Mouse (Mus musculus) megakaryocyte, embryonic 14.5 days (primary cell): ENCODE measurements at regions not wholly inside any gene's neighbourhood (a gene's known extent, or its start where the extent isn't known, plus 50 kb on each side); places are given as distances from the start of the nearest gene placed in this dataset.

Source experiments
- FLI1 ChIP-seq: IDR thresholded peaks from 2 replicates; pipeline ENCODE4 v1.6.1; 2012; ENCODE audit warnings: low read length, inconsistent platforms, mixed read lengths
- GATA1 ChIP-seq: IDR thresholded peaks from 3 replicates; pipeline ENCODE4 v1.6.1; 2012; ENCODE audit warnings: mixed read lengths, low read length, inconsistent platforms, borderline replicate concordance

DNA sequence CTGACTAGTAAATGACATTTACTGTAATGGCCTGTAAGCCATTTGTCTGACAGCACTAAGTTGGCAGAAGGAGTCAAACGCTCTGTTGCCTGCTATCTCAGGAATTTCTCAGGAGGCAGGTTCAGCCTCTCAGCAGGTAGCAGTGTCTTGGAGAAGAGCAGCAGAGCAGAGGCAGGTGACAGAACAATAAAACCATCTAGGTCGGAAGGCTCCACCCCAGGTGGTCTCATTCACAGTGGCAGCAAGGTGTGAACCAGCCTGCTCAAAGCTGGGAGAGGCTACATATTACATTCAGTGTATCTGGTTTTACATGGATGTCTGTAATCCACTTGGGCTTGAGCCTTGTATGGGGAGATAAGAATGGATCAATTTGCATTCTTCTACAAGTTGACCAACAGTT lies 194.9 kb upstream of the Dpp6 start:
- TF ChIP-seq GATA1: no peak
- TF ChIP-seq FLI1: no peak
